Mouse (Mus musculus) MEL (cell line): ENCODE measurements at regions not wholly inside any gene's neighbourhood (a gene's known extent, or its start where the extent isn't known, plus 50 kb on each side); places are given as distances from the start of the nearest gene placed in this dataset.

Source experiments
- DNase-seq: peaks from one replicate; pipeline ENCODE4 v3.0.0; 2011; ENCODE audit warnings: low read depth, low spot score
- H3K27ac ChIP-seq: 2 replicates; pipeline ENCODE4 v1.5.1; 2012; ENCODE audit warnings: low read depth, mild to moderate bottlenecking, control low read depth, low read length, moderate library complexity; ENCODE audit not compliant: control insufficient read depth
- H3K27me3 ChIP-seq, 2 experiments: fragments of 150-350 bp in 1 of 2; sonication (generic) in 1 of 2; 2 replicates each; pipeline ENCODE4 v1.6.1; 2012; ENCODE audit warnings: low read length in 2 of 2, mild to moderate bottlenecking in 2 of 2, improper control_type of control experiment in 1 of 2, moderate library complexity in 1 of 2; ENCODE audit not compliant: insufficient read depth in 2 of 2, control insufficient read depth in 1 of 2
- H3K36me3 ChIP-seq, 2 experiments: 2 replicates each; pipeline ENCODE4 v1.6.1; 2012 to 2014; ENCODE audit warnings: low read length in 2 of 2, improper control_type of control experiment in 1 of 2, inconsistent platforms in 1 of 2, mild to moderate bottlenecking in 1 of 2; ENCODE audit not compliant: insufficient read depth in 2 of 2, control insufficient read depth in 1 of 2
- H3K4me1 ChIP-seq, 2 experiments: fragments of 150-350 bp in 1 of 2; sonication (generic) in 1 of 2; 2 replicates each; pipeline ENCODE4 v1.6.1; 2012; ENCODE audit warnings: low read length in 2 of 2, improper control_type of control experiment in 1 of 2, mild to moderate bottlenecking in 1 of 2; ENCODE audit not compliant: insufficient read depth in 2 of 2, control insufficient read depth in 1 of 2
- H3K4me3 ChIP-seq, 2 experiments: fragments of 150-350 bp in 1 of 2; sonication (generic) in 1 of 2; 2 replicates each; pipeline ENCODE4 v1.5.1; 2012; ENCODE audit warnings: low read depth in 2 of 2, low read length in 2 of 2, mild to moderate bottlenecking in 2 of 2, moderate library complexity in 2 of 2, control low read depth in 1 of 2, improper control_type of control experiment in 1 of 2; ENCODE audit not compliant: control insufficient read depth in 1 of 2, insufficient read depth in 1 of 2
- H3K79me2 ChIP-seq: 2 replicates; pipeline ENCODE4 v1.6.1; 2012; ENCODE audit warnings: mild to moderate bottlenecking, low read length, moderate library complexity; ENCODE audit not compliant: control insufficient read depth, poor library complexity, insufficient read depth
- H3K9ac ChIP-seq: 2 replicates; pipeline ENCODE4 v1.6.1; 2012; ENCODE audit warnings: low read depth, mild to moderate bottlenecking, control low read depth, low read length, moderate library complexity; ENCODE audit not compliant: control insufficient read depth, poor library complexity, severe bottlenecking
- H3K9me3 ChIP-seq: fragments of 150-350 bp; sonication (generic); replicated peaks from 2 replicates; pipeline ENCODE4 v1.6.1; 2012; ENCODE audit warnings: mild to moderate bottlenecking, low read length, improper control_type of control experiment, moderate library complexity; ENCODE audit not compliant: insufficient read depth
- CHD1 ChIP-seq: IDR thresholded peaks from 2 replicates; pipeline ENCODE4 v1.6.1; 2012; ENCODE audit warnings: low read depth, mild to moderate bottlenecking, inconsistent platforms, low read length, improper control_type of control experiment
- CHD2 ChIP-seq: IDR thresholded peaks from 2 replicates; pipeline ENCODE4 v1.6.1; 2011; ENCODE audit warnings: low read length, improper control_type of control experiment
- E2F4 ChIP-seq: IDR thresholded peaks from 2 replicates; pipeline ENCODE4 v1.6.1; 2011; ENCODE audit warnings: low read depth, low read length, improper control_type of control experiment, borderline replicate concordance
- ELF1 ChIP-seq: IDR thresholded peaks from 2 replicates; pipeline ENCODE4 v1.6.1; 2014; ENCODE audit warnings: low read depth, mild to moderate bottlenecking, inconsistent platforms, low read length, improper control_type of control experiment, moderate library complexity
- KAT2A ChIP-seq: conservative IDR thresholded peaks from 2 replicates; pipeline ENCODE4 v1.6.1; 2012; ENCODE audit warnings: low read depth, low read length, improper control_type of control experiment, inconsistent platforms
- MAX ChIP-seq: IDR thresholded peaks from 2 replicates; pipeline ENCODE4 v1.6.1; 2011; ENCODE audit warnings: low read length, improper control_type of control experiment
- MAZ ChIP-seq: IDR thresholded peaks from 2 replicates; pipeline ENCODE4 v1.6.1; 2012; ENCODE audit warnings: low read depth, mild to moderate bottlenecking, inconsistent platforms, low read length, improper control_type of control experiment
- MEF2A ChIP-seq: IDR thresholded peaks from 2 replicates; pipeline ENCODE4 v1.6.1; 2014; ENCODE audit warnings: low read depth, mild to moderate bottlenecking, inconsistent platforms, low read length, improper control_type of control experiment; ENCODE audit not compliant: poor library complexity, insufficient replicate concordance, severe bottlenecking; ENCODE audit errors: extremely low read depth
- NELFE ChIP-seq: IDR thresholded peaks from 2 replicates; pipeline ENCODE4 v1.6.1; 2011; ENCODE audit warnings: low read depth, low read length, improper control_type of control experiment
- NRF1 ChIP-seq: IDR thresholded peaks from 2 replicates; pipeline ENCODE4 v1.6.1; 2014; ENCODE audit warnings: low read depth, mild to moderate bottlenecking, inconsistent platforms, low read length, improper control_type of control experiment, moderate library complexity; ENCODE audit not compliant: poor library complexity, insufficient read depth, severe bottlenecking
- POLR2A ChIP-seq, 2 experiments: IDR thresholded peaks; 2 replicates each; pipeline ENCODE4 v1.6.1; 2011 to 2012; ENCODE audit warnings: low read length in 2 of 2, mild to moderate bottlenecking in 2 of 2, control low read depth in 1 of 2, improper control_type of control experiment in 1 of 2, low read depth in 1 of 2, moderate library complexity in 1 of 2; ENCODE audit not compliant: control insufficient read depth in 1 of 2, insufficient read depth in 1 of 2, poor library complexity in 1 of 2
- POLR2AphosphoS2 ChIP-seq: IDR thresholded peaks from 2 replicates; pipeline ENCODE4 v1.6.1; 2011; ENCODE audit warnings: low read length, improper control_type of control experiment
- RAD21 ChIP-seq: IDR thresholded peaks from 2 replicates; pipeline ENCODE4 v1.6.1; 2011; ENCODE audit warnings: mild to moderate bottlenecking, low read depth, low read length, improper control_type of control experiment
- RCOR1 ChIP-seq: IDR thresholded peaks from 2 replicates; pipeline ENCODE4 v1.6.1; 2012; ENCODE audit warnings: low read depth, mild to moderate bottlenecking, inconsistent platforms, low read length, improper control_type of control experiment
- SMC3 ChIP-seq: IDR thresholded peaks from 2 replicates; pipeline ENCODE4 v1.6.1; 2011; ENCODE audit warnings: low read depth, low read length, improper control_type of control experiment
- TAL1 ChIP-seq: IDR thresholded peaks from 2 replicates; pipeline ENCODE4 v1.6.1; 2012; ENCODE audit warnings: mild to moderate bottlenecking, inconsistent platforms, low read length, moderate library complexity, mixed read lengths
- USF1 ChIP-seq: IDR thresholded peaks from 2 replicates; pipeline ENCODE4 v1.6.1; 2014; ENCODE audit warnings: low read depth, mild to moderate bottlenecking, inconsistent platforms, low read length, improper control_type of control experiment, moderate library complexity
- ZKSCAN1 ChIP-seq: IDR thresholded peaks from 2 replicates; pipeline ENCODE4 v1.6.1; 2012; ENCODE audit warnings: low read depth, mild to moderate bottlenecking, inconsistent platforms, low read length, improper control_type of control experiment, moderate library complexity

DNA sequence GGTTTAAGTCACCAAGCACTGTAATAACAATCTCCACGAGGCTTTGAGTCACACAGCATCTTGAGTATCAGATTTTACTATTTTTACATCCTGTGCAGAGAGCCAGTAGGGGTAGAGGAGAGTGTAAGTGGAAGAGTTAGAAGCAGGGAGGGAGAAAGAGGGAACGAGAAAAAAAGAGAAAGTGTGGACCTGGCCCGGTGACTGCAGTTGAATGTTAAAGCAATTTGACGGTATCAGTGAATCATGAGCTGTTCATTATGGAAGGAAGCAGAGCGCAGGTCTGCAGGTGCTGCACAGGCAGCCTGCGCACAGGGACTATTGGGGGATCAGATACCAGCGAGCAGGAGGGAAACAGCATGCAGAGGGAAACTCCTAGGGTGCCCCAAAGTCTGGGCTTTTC, 102.6 kb downstream of the Spata18 start:
- no peak for TF ChIP-seq KAT2A
- no peak for TF ChIP-seq ELF1
- TF ChIP-seq RCOR1, result no peak
- no peak for TF ChIP-seq CHD2
- no peak for TF ChIP-seq RAD21
- TF ChIP-seq MAX, result no peak
- TF ChIP-seq SMC3, result no peak
- TF ChIP-seq MEF2A, result no peak
- no peak for TF ChIP-seq NRF1
- no peak for TF ChIP-seq E2F4
- TF ChIP-seq NELFE, result no peak
- TF ChIP-seq ZKSCAN1, result no peak
- TF ChIP-seq POLR2A (IDR thresholded peaks at IDR 0.05; ENCODE audit: control insufficient read depth in 1 of 2, insufficient read depth in 1 of 2, low read depth in 1 of 2, low read length in 2 of 2, poor library complexity in 1 of 2), result no peak
- TF ChIP-seq CHD1, result no peak
- Histone ChIP-seq H3K9ac (no peak overlapping the region), H3K36me3 (no peaks in the 10 kb centered on the region), H3K4me3 (no peak overlapping the region), H3K27me3 (peaks cover 6 to 10% of the 10 kb centered on the region in 2 experiments), H3K79me2 (no peaks in the 10 kb centered on the region), H3K27ac (no peak overlapping the region), H3K9me3 (no peaks in the 10 kb centered on the region), H3K4me1 (no peaks in the 10 kb centered on the region)
- DNase-seq, result no peak

DNA sequence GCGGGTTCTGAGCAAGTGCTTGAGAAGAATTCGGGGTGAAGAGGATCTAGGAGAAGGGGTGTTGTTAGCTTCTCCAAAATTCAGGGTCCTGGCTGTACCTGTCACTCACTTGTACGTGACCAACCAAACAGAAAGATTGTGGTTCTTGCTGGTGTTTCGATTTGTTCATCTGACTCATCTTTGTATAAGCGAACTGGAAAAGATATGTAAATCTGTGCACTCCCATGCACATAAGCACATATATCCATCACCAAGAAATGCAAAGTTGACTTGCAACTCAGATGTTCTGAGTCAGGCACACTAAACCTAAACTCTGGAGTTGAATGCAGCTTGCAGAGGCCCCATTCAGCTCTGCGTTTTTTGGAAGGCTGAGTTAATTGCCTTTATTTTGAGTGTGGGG, 107.4 kb downstream of the Spata18 start:
- H3K36me3 ChIP-seq, result no peaks in the 10 kb centered on the region
- H3K4me3 ChIP-seq, result no peak overlapping the region
- no peaks in the 10 kb centered on the region for H3K79me2 ChIP-seq
- TF ChIP-seq KAT2A (no peak), E2F4 (no peak), CHD2 (no peak), RCOR1 (no peak), NRF1 (no peak), MAX (no peak), ZKSCAN1 (no peak), MAZ (no peak), USF1 (no peak), TAL1 (no peak), POLR2AphosphoS2 (no peak)
- H3K9me3 ChIP-seq, result no peaks in the 10 kb centered on the region
- H3K27ac ChIP-seq, result no peak overlapping the region
- H3K4me1 ChIP-seq, result no peaks in the 10 kb centered on the region
- H3K9ac ChIP-seq, result no peak overlapping the region
- H3K27me3 ChIP-seq, result peaks cover 10 to 12% of the 10 kb centered on the region in 2 experiments
- no peak for DNase-seq
